Mouse (Mus musculus): ENCODE results near the gene H2al1e. TPM values are rescaled to one million over a fixed set of nuclear protein-coding genes. Genes with fewer than 3 reads are reported as not detected.

The H2al1e gene
- total RNA-seq, 1 experiment from 2014 or later: not detected

- peak; percentile 91 for ATAC-seq (replicated peaks; ENCODE audit: low read depth, poor library complexity, severe bottlenecking)
These were observed 49.5 kb downstream of the H2al1e start for GRCm38 (mm10) chrX:11361261-11361660.

Other genes with a start within 250 kb of the H2al1e start
- gene H2al1a, start 12.7 kb upstream of the H2al1e start, total RNA-seq (2017): not detected in 2 replicates
- not detected in 2 replicates for gene H2al1b, start 9.5 kb upstream of the H2al1e start, total RNA-seq (2017)
- not detected in 2 replicates for gene H2al1c, start 6.3 kb upstream of the H2al1e start, total RNA-seq (2017)
- not detected in 2 replicates for gene H2al1d, start 3.1 kb upstream of the H2al1e start, total RNA-seq (2017)
- not detected in 2 replicates for gene H2al1f, start 3.2 kb downstream of the H2al1e start, total RNA-seq (2017)
- not detected in 2 replicates for gene H2al1g, start 6.3 kb downstream of the H2al1e start, total RNA-seq (2017)
- gene H2al1h, start 9.6 kb downstream of the H2al1e start, total RNA-seq (2017): not detected in 2 replicates
- not detected in 2 replicates for gene H2al1i, start 12.7 kb downstream of the H2al1e start, total RNA-seq (2017)
- not detected in 2 replicates for gene H2al1j, start 15.9 kb downstream of the H2al1e start, total RNA-seq (2017)

Measured in common myeloid progenitor, adult 5-6 weeks (primary cell).